Mouse (Mus musculus) cerebellum, adult 9-11 months (tissue): Measurements from ENCODE around the gene Rabep2.
"Not testable (repeated sequence)": the region's sequence is repeated elsewhere in the genome, so short reads cannot be mapped to it uniquely, and the experiment has no call there.

Source experiments
- DNase-seq: peaks from one replicate; pipeline ENCODE4 v3.0.0; 2022

Rabep2 gene

GRCm38 (mm10) chr7:126465246-126466030, 36.9 kb downstream of the Rabep2 start:
- no peak for DNase-seq

DNA sequence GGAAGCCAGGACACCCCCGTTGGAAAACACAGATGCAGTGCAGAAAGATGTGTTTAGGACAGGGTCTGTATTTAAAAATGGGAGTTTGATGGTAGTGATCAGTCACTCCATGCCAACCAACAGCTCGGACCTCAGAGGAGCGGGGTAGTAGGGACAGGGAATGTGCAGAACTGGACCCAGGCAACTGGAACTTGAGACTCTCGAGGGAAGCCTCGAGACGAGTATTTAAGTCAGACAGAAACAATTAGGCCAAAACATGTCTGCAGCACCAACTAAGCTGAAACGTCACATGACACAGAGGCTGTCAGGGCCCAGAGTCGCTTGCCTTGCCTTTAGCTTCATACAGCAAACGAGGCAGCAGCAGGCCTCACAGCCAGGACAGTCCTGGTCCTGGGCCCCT, 37.6 kb downstream of the Rabep2 start:
- no peak for DNase-seq

DNA sequence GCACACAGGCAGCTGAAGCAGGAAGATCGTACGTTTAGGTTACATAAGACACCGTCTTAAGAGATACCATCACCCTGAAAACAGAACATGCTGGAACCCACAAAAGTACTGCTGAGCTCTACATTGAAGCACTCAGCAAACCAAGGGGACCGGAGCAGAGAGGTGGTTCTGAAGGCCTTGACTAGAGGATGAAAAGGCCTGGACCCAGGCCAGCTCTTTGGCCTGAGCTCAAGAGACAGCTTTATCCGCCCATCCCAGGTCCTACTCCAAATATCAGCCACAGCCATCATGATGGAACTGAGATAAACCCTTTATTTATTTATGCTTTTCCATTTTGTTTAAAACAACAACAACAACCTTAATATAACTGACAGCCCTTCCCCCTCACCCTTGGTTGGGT, 38.1 kb downstream of the Rabep2 start:
- DNase-seq = no peak

GRCm38 (mm10) chr7:126467271-126467670, 38.7 kb downstream of the Rabep2 start:
- peak; percentile 20 for DNase-seq

DNA sequence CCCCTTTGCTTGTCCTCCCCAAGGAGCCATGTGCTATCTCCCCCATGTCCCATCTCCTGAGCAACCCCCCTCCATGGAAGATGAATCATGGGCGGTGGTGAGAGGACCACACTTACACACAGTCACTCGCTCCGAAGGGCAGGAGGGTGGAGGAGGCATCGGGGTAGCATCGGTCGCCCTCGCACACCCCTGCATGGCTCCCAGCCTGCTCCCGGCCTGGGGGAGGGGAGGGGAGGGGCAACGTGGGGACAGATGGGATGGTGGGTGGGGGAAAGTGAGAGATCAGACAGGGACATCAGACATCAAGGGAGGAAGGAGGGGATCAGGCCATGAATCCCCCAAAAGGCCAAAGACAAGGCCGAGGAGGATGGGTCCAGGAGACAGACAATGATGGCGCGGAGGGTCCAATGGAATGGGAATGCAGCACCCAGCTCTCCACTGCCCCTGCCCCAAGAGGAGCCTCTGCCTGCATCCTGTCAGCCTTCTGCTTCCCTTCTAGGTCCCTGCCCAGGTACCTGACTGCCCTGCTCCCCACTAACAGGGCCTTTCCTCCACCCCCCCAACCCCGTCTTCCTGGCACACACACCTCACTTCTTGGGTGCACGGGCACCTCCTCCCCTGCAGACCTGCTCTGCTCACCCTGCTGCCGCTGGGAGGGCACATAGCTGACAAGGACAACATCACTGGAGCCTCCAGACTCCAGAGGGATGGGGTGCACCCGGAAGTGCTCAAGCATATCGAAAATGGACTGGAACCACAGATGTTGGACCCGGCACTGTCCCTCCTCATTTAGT, 39.5 kb downstream of the Rabep2 start:
- no peak for DNase-seq

DNA sequence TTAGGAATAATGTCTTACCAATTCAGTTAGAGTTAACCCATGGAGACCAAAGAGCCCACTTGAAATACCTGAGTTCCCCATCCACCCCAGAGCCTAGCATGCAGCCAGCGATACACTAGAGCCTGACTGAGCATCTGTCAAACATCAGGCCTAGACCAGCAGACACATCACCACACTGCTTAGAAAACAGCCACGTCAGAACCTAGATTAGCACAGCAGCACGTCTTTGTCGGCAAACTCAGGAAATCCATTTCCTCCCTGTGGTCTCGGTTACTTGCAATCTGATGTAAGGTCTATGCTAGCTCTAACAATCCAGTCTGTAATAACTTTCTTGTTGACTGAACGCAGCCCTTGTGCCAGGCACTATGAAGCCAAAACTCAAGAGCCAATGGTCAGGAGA, 41.5 kb downstream of the Rabep2 start:
- no peak for DNase-seq

GRCm38 (mm10) chr7:126471361-126471760, 42.8 kb downstream of the Rabep2 start:
- no peak for DNase-seq

- DNase-seq = no peak
Observed at GRCm38 (mm10) chr7:126471853-126472252, 43.3 kb downstream of the Rabep2 start.

- DNase-seq = peak; percentile 21
Observed at GRCm38 (mm10) chr7:126472306-126472705, 43.7 kb downstream of the Rabep2 start.

DNA sequence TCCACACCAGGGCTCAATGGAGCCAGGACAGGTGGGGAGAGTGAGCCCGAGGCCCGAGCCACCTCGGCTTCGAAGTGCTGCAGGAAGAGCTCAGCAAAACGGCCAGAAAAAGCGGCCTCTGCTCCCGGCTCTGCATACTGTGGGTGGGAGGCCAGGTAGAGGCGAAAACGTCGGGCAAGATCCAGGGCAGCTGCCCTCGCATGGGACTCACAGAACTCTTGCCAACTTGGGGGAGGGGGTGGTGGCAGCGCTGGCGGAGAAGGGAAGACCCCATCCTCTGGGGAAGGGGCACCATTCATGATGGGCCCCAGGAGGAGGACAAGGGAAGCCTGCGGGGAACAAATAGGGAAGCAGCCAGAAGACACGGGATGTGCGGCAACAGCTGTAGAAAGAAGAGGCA, 44.2 kb downstream of the Rabep2 start:
- DNase-seq = peak; percentile 30

DNA sequence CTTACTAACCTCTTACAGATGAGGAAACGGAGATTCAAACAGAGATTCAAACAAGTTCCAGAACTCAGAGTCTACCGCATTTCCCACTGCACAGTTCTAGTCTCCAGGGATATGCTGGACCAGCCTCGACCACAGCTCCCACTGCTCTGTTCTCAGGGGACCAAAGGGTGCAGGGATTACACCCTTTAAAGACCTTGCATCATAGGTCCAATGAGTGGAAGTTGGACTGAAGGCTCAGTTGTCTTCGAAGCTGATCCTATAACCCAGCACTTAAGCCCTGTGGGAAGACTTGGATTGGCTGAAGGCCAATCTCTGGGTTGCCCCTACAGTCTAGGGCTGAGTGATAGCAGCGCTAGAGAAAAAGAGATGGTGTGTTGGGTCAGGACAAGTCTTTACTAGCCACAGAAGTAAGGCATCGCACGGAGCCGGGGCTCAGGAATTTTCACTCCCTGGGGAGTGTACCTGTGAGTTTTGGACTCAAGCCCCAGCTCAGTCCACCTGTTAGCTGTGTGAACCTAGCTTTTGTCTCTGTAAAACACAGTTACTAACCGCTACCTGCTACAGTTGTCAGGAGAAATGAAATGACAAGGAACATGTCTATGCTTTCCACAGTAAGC, 45.0 kb downstream of the Rabep2 start:
- peak; percentile 43 for DNase-seq

DNA sequence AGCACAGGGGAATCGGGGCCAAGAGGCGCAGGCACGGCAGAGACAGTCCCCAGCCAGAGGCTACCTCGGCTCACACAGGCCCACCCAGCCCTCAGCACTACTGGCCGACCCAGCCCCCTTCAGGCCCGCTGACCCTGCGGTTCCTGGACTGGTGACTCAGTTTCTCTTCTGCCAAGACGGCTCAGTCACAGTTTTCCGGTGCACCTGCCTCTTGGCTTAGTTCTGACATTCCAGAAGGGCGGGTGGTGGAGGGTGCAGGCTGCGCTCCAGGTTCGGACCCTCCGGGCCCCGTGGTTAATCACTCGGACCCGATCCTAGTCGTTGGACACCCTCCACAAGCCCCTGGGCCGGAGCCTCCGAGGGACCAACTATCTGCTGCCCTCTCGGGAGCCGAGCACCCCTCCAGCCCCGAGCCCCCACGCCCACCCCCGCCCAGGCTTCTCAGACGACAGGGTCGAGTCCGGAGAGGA, 46.0 kb downstream of the Rabep2 start:
- DNase-seq = no peak

DNA sequence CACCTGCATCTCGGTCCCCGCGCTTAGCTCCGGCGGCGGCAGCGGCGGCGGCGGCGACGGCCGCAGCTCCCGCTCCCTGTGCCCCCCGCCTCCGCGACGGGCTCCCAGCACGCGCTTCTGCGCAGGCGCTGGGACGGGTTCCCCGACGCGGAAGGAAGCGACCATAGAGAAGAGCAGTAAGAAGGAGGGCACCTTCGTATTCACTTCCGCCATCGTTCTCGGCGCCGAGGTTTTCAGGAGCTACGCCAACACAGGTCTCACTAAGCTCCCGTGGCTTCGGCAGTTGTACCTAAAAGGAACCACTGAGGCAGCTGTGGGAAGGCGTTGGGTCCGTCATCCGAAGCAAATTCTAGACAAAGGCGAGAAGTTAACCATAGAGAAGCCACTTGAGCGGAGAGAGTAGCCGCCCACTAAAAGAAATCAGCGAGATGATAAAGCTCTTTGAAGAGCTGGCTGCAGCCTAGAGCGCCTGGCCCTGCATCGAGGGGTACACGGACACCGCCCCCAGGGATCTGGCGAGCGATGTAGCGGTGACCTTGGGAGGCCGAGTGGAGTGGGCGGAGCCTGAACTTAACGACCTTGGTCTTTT, 46.5 kb downstream of the Rabep2 start, which contains the start of gene Sh2b1:
Gene Sh2b1 (minus strand): TSS at position 432 of the 589 bp plus-strand sequence.
- peak; percentile 92 for DNase-seq

DNA sequence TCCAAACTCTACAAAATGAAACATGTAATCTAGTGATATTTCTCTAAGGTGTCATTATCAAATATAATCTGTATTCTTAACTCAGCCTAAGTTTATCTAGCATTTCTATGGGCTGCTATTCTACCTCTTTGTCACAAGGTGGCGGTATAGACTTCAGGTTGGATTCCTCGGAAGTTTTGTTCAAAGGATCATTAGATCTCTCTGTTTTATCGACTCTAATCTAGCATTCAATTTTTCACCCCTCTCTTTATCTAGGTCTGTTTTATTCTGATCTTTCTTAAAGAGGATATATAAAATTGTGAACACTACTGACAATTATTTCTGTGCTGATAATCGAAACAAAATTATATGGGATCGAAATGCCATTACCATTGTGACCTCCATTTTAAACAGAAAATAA, 53.1 kb downstream of the Rabep2 start:
- DNase-seq = no peak

- DNase-seq = peak; percentile 90
Observed at GRCm38 (mm10) chr7:126482392-126482871, 53.9 kb downstream of the Rabep2 start.

DNA sequence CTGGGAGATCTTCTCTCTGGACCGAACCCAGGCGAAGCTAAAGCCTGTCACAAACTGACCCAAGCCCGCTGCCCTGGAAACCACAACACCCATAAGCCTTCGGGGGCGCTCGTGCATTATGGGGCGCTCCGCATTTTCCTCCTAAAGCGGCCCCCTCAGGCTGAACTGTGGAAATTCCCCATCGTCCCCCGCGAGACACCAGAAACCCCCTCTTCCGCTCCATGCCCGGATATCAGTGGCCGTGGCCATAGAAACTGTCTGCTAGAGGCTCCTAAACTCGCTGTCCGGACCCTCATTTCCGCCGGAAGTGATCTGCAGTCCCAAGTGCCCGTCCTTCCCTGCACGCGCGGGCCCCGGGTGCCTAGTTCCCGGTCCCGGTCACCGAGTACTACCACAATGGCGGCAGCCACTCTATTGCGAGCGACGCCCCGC, 58.5 kb downstream of the Rabep2 start, which contains the start of gene Tufm:
Gene Tufm (plus strand): TSS at position 310 of the 432 bp plus-strand sequence.
- peak; percentile 99 for DNase-seq

GRCm38 (mm10) chr7:126487617-126488385, 59.2 kb downstream of the Rabep2 start:
- DNase-seq = not testable (repeated sequence)

GRCm38 (mm10) chr7:126491005-126491404, 62.4 kb downstream of the Rabep2 start:
- no peak for DNase-seq

GRCm38 (mm10) chr7:126491973-126492372, 63.4 kb downstream of the Rabep2 start:
- DNase-seq = no peak

DNA sequence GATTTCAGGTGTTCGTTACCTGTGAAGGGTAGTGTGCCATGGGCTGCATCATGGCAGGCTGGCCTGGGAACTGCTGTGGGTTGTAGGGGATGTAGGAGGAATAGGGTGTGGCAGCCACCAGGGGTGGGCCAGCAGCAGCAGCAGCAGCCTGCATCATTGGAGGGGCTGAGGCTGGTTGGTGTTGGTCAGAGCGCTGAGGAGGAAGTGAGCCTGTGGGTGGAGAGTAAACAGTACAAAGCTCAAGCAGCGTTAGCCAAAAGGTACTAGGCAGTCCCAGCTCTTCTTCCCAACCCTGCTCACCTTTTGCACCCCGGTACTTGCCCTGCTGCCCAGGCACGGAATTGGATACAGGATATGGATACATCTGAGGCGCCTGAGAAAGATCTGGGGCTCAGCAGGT, 65.6 kb downstream of the Rabep2 start:
- peak; percentile 11 for DNase-seq

GRCm38 (mm10) chr7:126496475-126496874, 67.9 kb downstream of the Rabep2 start:
- DNase-seq = no peak

DNA sequence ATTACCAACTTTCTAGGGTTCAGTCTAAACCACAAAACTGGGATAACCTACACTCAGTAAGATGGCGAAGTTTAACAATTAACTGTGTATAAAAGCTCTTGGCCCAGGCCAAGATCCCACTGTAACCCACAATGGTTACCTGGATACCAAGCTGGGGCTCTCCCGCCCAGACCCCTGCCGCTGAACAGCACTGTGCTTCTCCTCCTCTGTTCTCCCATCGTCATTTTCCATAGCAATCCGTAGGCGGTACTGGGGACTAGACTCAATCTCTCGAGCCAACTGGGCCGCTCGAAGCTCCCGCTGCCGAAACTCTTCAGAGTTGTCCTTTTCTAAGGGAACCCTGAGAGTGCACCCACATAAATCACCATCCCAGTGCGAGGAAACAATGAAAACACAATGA, 69.4 kb downstream of the Rabep2 start:
- DNase-seq = peak; percentile 11
